Mouse (Mus musculus) layer of hippocampus, postnatal 14 days (tissue): Measurements from ENCODE around the gene Ssh2. TPM values are rescaled to one million over a fixed set of nuclear protein-coding genes. Genes with fewer than 3 reads are reported as not detected.

Source experiments
- DNase-seq, 2 experiments: peaks; one replicate each; pipeline ENCODE4 v3.0.0; 2021 to 2022; ENCODE audit warnings: low spot score in 2 of 2, mixed read lengths in 1 of 2
- total RNA-seq, 2 experiments: library from RNA; stranded (reverse); gene quantifications; 2 replicates each; pipeline ENCODE4 v1.2.3; 2021

The Ssh2 gene
- total RNA-seq, 2 experiments from 2014 or later = 42.1 to 43.1 TPM

DNA sequence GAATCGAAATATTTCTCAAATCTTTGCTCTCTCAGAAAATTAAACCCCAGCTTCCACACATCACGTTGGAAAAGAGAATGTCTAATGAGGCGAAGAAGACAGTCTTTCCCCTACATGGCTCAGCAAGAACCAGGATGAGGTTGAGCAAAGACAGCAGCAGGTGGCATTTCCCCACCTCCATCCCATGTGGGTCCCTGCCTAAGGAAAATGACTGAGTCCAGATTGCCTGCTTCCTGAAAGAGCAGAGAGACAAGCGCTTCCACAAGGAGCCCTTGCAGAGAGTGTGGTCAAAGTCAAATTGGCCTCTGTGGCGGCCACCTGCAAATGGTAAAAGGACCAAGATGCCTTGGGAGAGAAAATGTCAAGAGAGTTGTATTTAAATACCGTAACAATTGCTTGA lies 274.4 kb downstream of the Ssh2 start:
- no peak for DNase-seq

DNA sequence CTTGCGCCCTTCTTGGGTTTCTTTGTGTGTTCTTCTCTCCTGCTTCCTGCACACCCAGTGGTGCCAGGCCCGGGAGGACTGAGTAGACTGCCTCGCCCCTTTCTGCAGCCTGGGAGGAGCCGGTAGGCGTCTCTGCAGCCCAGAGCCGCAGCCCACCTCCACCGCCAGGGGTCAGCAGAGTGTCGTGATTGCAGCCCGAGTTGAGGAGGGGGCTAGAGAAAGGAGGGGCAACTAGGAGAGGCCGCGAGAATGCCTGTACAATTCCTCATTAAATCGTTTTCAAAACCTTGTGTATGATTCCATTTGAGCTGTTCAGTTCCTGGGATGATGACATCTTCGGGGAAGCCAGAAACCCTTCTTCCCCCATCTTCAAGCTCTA lies 275.0 kb downstream of the Ssh2 start:
- peak; percentile 93 to 94 for DNase-seq

DNA sequence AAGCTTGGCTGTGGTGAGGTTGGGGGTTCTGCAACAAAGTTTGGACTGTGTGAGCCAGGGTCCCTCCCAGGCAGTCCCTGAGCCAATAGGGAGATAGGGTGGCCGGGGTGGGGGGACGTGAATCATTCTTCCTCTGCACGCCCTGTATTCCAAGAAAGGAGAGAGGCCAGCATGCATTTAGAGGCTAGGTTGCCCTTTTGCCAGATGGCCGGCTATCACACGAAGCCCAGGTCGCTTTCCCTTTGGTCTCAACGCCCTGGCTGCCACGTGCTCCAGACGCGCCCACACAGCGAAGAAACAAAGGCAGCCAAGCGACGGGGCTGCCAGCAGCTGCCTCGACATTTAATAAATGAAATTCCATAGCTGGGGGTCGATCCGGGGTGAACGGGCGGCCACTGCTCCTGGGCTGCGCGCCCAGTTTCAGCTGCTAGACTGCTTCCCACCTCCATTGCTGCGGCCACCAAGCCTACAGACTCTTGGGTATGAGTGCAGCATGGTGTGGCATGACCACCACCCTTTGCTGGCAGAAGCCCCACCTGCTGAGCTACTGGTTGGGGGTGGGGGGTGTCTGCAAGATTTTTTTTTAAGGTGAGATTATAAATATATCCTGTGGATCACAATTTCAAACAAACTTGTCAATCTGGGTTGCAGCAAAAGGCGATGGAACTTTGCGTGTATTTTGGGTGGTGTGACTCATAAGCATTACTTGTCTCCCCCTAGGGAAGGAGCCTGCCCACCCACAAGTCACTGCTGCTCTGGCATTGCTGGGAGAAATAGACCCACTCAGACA lies 275.6 kb downstream of the Ssh2 start:
- DNase-seq = no peak

DNA sequence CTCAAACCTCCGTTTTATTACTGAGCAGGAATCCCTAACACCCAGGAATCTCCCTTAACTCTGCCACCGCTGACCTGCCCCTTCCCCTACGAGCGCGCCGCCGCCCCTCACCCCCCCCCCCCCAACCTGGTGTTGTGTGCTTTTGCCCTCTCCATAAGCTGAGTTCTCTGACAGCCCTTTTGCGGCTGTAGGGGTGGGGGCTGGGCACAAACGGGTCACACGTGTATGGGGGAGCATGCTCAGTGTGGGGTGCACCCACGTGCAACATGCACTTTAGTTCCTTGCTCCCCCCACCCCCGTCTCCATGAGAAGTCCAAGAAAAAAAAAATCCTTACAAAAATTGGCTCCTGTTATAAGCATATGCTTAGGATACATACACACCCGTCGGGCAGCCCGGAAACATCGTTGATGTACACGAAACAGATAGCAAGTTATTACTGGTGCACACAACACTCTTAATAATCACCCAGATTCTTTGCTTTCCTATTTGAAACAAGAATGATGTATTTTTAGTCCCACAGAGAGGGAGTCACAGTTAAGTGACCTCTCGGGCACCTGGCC lies 276.3 kb downstream of the Ssh2 start:
- peak in 1 of 2 experiments; percentile 70 for DNase-seq

DNA sequence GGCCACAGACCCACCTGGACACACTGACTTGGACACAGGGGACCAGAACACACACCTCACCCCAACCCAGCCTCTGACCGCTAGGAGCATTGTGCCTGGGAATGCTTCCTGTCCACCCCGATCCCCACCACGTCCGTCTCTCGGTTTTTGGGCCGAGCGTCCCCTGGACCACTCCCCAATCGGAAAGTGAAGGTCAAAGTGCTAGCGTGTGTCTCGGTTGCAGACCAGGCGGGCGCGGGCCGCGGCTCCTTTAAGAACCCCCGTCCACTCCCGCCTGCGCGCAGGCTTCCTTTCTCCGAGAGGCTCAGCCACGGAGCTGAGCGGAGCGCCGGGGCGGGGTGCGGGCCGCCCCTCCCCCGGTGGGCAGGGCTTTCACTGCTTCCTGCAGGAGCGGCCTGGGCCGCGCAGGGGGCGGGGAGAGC lies 276.8 kb downstream of the Ssh2 start:
- DNase-seq = peak; percentile 84 to 93

DNA sequence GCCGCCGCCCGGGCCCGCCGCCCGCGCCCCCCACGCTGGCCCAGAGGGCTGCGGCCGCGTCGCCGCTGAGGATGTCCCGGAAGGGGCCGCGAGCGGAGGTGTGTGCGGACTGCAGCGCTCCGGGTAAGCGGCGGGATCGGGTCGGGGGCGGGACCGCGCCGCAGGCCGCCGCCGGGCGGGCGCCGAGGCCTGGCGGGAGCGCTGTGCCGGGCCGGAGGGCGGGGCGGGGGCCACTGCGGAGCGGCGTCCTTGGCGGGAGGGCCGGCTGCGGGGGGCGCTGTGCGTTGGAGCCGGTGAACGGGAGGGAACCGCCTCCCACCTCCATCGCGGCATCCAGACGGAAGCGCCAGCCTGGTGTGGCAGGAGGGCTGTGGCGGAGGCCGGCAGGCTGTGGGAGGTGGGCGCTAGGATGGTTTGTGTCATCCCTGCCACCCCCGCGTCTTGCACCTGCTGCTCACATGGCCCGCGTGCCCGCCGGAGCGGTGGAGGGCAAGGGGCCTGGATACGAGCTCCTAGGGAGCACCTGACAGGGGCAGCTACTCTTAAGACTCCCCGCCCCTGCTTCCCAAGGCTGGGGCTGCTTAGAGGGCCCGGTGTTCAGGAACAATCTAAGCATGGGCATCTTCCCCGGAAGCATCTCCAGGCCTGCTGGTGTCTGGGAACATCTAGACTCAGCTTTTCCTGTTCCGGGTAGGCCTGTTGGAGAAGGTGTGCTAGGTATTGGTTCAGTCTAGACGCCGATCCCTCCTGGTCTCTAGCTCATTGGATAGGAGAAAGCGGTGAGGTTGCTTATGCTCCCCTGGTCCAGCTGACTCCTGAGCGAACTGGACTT lies 277.6 kb downstream of the Ssh2 start, which contains the start of gene Git1:
TSS of gene Git1 (plus strand) at position 51 of the 832 bp plus-strand sequence.
- DNase-seq = peak; percentile 64 to 66

DNA sequence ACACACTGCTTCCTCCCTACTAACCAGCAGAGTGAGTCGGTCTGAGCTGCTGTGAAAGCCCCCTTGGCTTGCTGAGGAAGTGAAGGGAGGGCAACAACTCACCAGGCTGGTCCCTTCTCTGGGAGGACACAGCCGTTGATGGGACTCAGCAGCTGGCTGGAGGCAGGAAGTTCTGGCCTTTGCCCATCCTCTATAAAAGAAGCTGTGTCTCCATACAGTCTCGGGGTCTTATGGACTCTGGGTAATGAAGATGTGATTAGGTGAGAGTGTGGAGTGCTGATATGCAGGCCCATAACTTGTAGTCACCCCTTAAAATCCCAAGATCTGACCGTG lies 278.2 kb downstream of the Ssh2 start:
- no peak for DNase-seq

DNA sequence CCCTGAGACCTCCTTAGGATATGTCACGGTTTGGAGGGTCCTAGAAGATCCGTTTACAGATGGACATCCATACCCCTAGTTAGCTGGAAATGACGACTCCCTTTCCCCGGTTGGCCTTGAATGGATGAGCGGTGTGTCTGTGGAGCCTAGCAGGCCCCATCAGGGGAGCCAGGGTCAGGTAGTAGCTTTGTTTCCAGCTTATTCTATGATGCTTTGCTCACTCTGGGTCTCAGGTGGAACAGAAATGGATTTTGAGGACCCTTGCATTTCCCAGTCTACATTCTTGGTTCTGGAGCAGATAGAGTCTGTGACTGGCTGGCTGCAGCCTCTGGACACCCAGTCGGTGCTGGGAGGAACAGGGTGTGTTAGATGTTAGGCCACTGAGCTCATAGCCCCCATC lies 278.7 kb downstream of the Ssh2 start:
- no peak for DNase-seq

DNA sequence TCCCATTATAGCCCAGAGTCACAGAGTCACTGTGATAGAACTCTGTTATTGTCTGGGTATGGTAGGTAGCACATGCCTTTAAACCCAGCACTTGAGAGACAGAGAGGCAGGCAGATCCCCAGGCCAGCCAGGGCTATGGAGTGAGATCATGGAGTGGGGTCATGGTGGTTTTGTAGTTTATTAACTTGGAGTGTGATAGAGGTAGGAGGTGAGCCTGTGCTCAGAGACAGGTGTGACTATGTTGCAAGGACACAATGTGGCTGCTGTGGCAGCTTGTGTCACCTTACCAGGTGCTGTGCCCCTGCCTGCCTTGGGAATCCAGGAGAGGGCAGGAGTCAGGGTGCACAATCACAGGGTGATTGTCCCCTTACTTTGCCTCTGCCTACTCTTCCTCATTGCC lies 279.4 kb downstream of the Ssh2 start:
- no peak for DNase-seq

DNA sequence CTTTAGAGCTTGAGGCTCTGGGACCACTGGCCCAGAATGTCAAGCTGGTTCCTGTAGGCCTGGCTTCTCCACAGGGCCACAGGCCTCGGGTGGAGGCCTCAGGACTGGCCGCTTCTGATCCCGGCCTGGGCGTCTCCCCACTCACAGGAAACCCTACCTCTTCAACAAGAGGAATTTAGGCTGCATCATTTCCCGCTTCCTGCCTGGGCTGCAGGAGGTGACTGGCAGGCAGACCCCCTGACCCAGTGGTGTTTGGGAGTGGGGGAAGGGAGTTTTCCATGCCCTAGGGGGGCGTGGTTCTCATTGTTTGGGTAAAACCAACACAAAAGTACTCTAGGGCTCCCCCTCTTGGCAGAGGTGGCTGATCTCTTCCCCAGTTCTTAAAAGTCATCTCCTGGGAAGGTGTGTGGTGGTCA lies 281.3 kb downstream of the Ssh2 start:
- no peak for DNase-seq

DNA sequence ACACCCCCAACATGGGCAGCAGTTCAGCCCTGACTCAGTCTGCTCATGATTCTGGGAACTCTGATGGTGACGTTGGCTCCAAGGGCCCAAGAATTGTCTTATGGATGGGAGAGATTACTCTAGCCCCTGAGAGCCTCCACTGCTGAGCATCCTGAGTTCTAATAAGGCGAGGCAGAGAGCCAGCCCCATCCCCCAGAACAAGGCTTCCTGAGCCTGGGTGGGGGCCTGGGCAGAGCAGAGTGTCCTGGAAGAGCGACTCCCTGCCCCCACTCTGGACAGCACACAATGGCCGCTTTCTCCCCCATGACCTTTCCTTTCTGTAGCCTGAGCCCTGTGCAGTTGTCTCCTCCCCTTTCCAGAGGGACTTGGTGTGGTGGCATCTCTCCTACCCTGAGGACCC lies 281.8 kb downstream of the Ssh2 start:
- DNase-seq = no peak

DNA sequence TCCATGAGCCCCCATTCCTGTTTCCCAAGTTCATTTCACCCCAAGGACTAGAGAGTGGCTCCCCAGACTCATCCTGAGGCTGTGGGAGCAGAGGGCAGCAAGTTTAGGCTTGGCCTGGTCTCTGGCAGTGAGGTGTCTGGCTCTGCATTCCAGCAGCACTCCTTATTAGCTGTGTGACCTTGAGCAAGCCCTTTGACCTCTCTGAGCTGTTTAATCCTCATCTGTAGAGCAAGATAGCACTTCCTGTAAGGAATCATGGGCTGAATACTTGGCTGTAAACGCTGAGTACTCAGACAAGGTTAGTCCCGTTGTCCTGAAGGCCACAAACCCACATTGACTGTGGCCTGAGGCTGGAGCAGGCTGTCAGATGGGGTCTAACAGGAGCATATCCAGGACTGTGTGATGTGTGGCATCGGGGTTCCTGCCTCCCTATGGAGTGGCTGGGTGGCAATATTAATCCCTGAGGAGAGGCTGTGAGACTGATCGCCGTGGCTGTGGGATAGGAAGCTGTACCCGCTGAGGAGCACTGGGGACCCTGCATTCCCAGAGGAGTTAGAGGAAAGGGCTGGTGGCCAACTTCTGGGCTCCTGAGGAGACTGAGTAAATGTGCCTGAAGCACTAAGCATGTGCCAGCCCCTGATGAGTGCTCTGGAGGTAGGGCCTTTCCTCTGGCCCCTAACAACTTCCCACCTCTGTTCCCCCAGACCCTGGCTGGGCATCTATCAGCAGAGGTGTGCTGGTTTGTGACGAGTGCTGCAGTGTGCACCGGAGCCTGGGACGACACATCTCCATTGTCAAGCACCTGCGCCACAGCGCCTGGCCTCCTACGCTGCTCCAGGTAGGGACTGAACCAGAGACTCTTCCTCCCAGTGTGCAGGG lies 282.4 kb downstream of the Ssh2 start:
- no peak for DNase-seq

DNA sequence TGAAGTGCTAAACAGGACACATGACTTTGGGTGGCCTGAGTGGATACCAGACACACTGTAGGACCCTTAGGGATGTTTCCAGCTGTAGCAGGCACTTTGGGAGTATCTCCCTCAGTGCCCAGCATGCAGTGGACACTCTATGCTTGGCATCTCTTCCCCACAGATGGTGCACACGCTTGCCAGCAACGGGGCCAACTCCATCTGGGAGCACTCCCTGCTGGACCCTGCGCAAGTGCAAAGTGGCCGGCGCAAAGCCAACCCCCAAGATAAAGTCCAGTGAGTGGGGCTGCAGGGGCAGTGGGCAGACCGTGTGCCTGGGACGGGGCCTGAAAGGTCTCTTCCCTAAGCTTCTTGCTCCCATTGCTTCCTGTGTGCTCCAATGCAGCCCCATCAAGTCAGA lies 283.3 kb downstream of the Ssh2 start:
- no peak for DNase-seq

DNA sequence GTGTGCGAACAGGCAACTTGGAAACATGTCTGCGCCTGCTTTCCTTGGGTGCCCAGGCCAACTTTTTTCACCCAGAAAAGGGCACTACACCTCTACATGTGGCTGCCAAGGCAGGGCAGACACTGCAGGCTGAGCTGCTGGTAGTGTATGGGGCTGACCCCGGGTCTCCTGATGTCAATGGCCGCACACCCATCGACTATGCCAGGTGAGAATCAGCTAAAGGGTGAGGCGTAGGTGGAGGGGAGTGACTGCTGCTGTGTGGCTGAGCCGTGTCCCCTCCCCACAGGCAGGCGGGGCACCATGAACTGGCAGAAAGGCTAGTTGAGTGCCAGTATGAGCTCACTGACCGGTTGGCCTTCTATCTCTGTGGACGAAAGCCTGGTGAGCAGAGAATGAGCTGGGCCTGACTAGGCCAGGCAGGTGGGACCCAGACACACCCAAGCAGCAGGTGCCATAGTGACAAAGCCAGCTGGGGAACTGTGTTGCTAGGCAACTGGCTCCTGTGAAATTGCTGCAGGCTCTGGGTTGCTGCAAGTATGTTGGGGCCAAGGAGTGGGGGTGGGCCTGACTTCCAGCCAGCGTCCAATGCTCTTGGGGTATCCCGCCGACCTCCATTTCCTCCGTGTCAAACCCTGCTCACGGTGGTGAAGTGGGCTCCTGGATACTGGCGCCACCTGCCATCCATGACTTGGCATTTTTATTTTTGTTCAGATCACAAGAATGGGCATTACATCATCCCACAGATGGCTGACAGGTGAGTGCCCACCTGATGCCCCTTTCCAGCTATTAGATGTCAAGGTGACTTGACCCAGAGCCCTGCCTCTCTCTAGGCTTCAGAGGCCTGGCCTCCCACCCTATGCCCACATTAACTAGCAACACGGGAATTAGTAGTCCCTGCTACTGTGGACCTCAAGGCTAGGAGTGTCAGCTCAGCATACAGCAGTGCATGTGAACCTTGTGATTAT lies 284.6 kb downstream of the Ssh2 start:
- DNase-seq = no peak

DNA sequence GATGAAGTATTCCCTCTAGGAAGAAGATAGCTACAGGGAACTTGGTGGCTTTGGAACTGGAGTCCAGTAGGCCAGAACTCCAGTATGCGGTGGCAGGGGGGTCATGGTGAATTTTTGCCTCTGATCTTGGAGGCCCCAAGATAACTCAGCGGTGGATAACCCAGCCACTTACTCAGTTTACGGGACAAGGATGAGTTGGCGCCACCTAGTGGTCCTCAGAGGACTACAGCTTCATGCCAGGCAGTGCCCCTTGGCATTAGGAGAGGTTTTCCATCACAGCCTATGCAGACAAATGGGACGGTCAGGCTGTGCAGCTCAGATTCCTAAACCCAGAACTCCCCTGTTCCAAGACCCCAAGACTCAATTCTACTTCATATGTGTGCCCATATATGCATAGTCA lies 285.3 kb downstream of the Ssh2 start:
- peak; percentile 78 to 81 for DNase-seq

DNA sequence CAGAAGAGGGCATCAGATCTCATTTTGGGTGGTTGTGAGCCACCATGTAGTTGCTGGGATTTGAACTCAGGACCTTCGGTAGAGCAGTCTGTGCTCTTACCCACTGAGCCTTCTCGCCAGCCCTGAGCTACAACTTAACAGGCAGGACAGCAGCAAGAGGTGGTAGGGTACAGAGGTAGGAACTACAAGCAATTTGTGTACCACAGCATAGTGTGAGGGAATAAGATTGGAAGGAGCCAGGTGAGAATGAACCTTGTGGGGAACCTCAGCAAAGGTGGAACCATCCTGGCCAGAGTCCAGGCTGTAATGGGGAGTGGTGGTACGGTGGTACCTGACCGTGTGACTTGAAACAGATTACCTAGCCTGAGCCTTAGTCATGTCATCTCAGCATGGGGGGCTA lies 285.9 kb downstream of the Ssh2 start:
- no peak for DNase-seq

DNA sequence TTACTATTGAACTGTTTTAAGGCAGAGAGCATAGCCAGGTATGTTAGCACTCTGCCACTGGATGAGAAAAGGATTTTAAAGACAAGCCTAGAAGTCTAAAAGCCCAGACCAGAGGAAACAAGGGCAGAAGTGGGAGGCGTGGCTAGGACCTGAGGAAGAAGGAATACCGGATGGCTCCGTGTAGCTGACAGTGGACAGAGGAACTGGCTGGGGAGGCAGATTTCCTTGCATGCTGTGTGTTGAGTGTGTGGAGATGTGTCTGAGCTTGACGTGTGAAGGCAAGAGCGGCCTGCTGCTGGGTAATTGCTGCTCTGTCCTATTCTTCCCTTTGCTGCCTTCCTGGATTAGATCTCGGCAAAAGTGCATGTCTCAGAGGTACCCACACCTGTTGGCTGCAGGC lies 286.4 kb downstream of the Ssh2 start:
- DNase-seq = no peak

DNA sequence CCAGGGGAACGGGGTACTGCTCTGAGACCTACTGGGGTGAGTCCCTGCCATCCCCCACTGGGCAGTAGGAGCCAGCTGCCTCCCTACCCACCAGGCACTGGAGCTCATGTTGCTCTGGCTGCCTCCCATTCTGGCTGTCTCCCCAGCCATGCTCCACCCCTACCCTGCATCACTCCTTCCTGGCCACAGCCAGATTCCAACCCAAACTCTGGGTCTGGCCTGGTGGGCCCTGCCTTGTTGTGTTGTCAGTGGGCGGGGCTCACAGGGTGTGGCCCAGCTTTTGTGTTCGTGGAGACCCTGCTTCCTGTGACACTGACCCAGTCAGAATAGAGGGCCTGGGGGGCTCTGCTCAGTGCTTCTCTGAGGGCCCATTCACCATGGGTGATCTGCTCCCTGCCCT lies 287.4 kb downstream of the Ssh2 start:
- DNase-seq = no peak

DNA sequence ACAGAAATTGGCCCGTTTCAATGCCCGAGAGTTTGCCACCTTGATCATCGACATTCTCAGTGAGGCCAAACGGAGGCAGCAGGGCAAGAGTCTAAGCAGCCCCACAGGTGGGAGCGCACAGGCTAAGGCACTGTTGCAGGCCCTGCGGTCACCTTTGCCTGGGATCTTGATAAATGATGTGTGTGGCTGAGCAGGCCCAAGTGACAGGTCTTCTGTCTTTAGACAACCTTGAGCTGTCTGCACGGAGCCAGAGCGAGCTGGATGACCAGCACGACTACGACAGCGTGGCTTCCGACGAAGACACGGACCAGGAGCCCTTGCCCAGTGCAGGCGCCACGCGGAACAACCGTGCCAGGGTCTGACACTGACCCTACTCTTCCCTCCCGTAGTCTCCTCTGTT lies 288.3 kb downstream of the Ssh2 start:
- no peak for DNase-seq
